Mouse (Mus musculus) bone marrow macrophage, adult 2 months (primary cell): ENCODE results near the gene Ctbp1. TPM values are rescaled to one million over a fixed set of nuclear protein-coding genes. Genes with fewer than 3 reads are reported as not detected.
A peak's percentile ranks its signal among the peaks of the same experiment; 100 is the strongest.

Source experiments
- H3K27ac ChIP-seq: 2 replicates; pipeline ENCODE4 v1.5.1; 2012; ENCODE audit warnings: low read depth, low read length; ENCODE audit not compliant: insufficient read depth
- H3K4me1 ChIP-seq: 2 replicates; pipeline ENCODE4 v1.6.1; 2012; ENCODE audit warnings: low read length; ENCODE audit not compliant: control insufficient read depth, insufficient read depth
- H3K4me3 ChIP-seq: 2 replicates; pipeline ENCODE4 v1.5.1; 2012; ENCODE audit warnings: mild to moderate bottlenecking, low read length, moderate library complexity; ENCODE audit not compliant: insufficient read depth
- CTCF ChIP-seq: IDR thresholded peaks from 2 replicates; pipeline ENCODE4 v1.5.1; 2012; ENCODE audit warnings: low read depth, mild to moderate bottlenecking, low read length, moderate library complexity
- POLR2A ChIP-seq: IDR thresholded peaks from 2 replicates; pipeline ENCODE4 v1.6.1; 2012; ENCODE audit warnings: mild to moderate bottlenecking, low read depth, low read length, borderline replicate concordance
- polyA plus RNA-seq: library from polyadenylated mRNA; stranded (reverse); fragments of >200 nt; gene quantifications from 2 replicates; pipeline ENCODE4 v1.2.4, GENCODE M21; 2012; ENCODE audit not compliant: missing spikeins, insufficient read depth, insufficient read length

The Ctbp1 gene
- polyA plus RNA-seq, 1 experiment = 97.8 TPM

- TF ChIP-seq POLR2A (no peak), CTCF (no peak)
- peaks cover 17% of the 10 kb centered on the region for H3K4me1 ChIP-seq
- H3K4me3 ChIP-seq = no peak overlapping the region
- H3K27ac ChIP-seq = no peak overlapping the region
Measured at GRCm38 (mm10) chr5:33275754-33276153, 960 bp upstream of the Ctbp1 start.

DNA sequence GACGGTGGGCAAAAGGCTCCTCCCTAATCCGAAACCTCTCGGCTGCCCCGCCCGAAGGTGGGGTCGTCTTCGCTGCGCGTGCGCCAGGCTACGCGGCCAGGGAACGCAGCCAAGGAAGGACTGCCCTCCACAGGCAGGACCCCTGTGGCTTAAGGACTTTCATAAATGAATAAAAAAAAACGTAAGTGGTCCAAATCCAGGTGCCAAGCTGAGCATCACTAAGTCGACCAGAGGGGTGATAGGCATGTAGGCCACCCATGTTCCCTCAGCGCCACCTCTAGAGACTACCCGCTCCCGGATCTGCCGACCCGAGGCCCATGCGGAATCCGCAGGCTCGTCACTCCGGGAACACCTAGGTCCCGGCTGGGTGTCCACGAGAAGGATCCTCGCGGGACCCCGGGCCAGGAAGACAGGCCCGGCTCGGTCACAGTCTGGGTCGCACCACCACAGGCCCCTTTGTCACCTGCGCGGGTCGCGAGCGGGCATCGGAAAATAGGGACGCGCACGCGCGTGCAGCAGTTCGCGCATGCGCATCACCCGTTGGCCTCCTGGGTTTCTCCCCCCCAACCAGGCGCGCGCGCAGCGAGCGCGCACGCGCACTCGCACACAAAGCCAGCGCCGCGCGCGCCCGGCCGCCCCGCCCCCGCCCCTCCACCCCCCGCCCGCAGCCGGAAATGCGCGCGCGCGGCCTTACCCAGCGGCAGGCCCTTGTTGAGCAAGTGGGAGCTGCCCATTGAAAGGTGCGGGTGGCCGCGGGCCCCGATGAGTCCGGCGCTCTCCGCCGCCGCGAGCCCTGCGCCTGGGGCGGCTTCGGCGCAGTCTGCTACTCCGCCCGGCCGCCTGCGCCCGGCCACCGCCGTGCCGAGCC lies 475 bp downstream of the Ctbp1 start:
- TF ChIP-seq CTCF (peak; percentile 27; the same call in 1 of the 2 replicates), POLR2A (no peak)

DNA sequence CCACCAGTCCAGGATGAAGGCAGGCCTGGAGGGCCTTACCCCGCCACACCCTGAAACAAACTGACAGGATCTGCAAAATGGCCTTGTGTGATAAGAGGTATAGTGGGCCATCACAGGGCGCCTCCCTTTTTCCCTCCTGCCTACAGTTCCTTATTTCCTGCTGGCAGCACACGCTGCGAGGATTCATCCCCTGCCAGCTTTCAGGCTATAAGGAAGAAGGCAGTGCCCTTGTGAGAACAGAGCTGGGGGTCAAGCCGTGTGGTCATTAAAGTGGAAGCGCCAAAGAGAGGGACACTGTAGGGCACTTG lies 1.1 kb downstream of the Ctbp1 start:
- peaks cover 17% of the 10 kb centered on the region for H3K4me1 ChIP-seq
- TF ChIP-seq POLR2A = no peak
- H3K4me3 ChIP-seq = peak overlapping the region; percentile 79
- peak overlapping the region; percentile 58 for H3K27ac ChIP-seq

More for the DNA sequence above, 475 bp downstream of the Ctbp1 start:
- Histone ChIP-seq H3K4me3 (peak overlapping the region; percentile 81), H3K27ac (peak overlapping the region; percentile 85), H3K4me1 (peaks cover 17% of the 10 kb centered on the region)

DNA sequence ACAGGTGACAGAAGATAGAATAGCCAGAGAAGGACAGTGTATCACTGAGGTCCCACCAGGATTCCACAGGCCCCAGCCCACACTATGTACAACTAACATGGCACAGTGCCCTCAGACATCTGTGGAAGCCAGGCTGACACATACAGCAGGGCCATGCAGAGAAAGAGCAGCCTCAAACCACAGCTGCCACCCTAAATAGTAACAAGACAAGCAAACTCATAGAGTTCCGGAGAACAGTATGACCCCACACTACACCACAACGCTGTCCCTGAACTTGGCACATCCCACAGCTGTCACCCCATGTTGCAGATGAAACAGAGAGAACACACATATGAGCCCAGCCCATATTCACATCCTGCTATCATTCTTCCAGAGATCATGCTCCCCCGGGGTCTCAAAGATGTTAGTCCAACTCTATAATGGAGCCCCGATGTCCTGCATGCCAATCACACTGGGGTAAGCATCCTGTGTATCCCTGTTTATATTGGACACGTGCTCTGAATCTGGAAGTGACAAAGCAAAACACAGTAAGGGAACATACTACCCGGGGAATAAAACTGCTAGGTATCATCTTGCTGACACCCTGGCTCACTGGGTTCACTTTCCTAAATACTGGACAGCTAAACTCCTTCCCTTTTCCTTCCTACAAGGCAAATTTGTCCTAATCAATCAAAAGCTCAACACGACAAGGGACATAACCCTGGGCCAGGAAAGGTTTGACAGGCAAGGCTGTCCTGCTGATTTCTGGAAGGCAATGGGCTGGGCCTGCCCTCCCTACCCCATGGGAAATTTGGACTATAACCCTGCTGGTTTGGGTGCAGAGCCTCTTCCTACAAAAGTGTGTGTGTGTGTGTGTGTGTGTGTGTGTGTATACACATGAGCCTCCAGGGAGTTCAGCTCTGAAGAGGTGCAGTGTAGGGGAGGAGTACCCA lies 1.7 kb downstream of the Ctbp1 start:
- H3K4me1 ChIP-seq = peaks cover 17% of the 10 kb centered on the region
- TF ChIP-seq POLR2A (no peak), CTCF (no peak)
- peak overlapping the region; percentile 58 for H3K27ac ChIP-seq

DNA sequence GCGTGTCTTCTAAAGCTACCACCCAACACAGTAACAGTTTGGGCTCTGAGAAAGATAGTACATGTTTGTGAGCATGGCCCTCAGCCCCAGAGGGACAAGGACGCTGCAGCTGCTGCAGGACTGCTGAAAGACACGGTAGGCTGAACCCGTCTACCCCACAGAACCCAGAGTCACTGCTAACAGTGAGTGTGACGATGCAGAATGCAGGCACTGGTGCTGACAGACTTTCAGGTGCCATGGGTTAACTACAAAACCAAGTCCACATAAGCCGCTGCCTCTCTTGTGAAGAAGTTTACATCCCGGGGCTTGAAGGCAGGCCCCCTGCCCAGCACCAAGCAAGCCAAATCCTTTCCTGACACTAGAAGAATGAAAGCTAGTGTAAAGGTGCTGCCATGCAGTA lies 2.6 kb downstream of the Ctbp1 start:
- no peak for TF ChIP-seq POLR2A
- no peak for TF ChIP-seq CTCF
- Histone ChIP-seq H3K4me1 (peaks cover 17% of the 10 kb centered on the region), H3K4me3 (no peak overlapping the region), H3K27ac (no peak overlapping the region)

More for the DNA sequence above, 1.7 kb downstream of the Ctbp1 start:
- H3K4me3 ChIP-seq = peak overlapping the region; percentile 79

- Histone ChIP-seq H3K4me1 (peaks cover 17% of the 10 kb centered on the region), H3K27ac (no peak overlapping the region), H3K4me3 (no peak overlapping the region)
- TF ChIP-seq POLR2A (no peak), CTCF (peak; percentile 90)
Measured at GRCm38 (mm10) chr5:33270568-33270967, 4.2 kb downstream of the Ctbp1 start.

DNA sequence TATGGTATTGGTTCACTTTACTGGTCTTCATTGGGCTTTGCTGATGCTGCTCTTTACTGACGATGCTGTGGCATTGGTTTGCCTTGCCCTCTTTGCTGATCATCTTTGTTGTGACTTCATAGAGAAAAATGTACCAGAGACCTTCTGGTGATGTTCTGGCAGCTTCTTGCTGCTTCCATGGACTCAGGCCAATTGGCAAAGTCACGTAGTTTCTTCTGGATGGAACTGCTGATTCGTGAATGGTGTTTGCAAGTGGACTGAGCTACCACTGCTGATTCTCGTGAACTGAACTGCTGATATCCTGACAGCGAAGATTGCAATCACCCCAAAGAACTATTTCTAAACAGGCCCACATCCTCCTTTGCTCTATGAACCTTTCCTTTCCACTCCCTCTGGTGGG lies 20.4 kb downstream of the Ctbp1 start:
- no peak overlapping the region for H3K4me3 ChIP-seq
- TF ChIP-seq CTCF (no peak), POLR2A (no peak)
- H3K4me1 ChIP-seq = peaks cover 10% of the 10 kb centered on the region
- H3K27ac ChIP-seq = peak overlapping the region; percentile 87

DNA sequence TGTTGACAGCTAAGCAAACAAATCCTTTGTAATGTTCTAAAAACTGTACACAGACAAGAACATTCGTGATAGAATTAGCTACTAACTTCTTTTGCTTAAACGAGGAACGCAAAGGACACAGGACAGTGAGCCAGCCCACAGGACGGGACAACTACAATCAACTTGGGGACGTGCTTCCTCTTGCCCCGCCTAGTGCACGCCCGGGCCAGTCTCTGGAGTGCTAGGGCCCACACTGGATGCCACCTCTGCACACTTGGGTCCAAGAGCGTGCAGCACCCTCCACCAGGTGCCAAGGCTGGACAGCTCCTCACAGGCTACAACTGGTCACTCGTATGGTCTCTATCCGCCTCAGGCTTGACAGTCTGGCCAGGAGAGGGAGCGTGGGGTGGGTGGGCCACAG lies 26.6 kb downstream of the Ctbp1 start:
- no peak for TF ChIP-seq POLR2A
- TF ChIP-seq CTCF = no peak
- no peak overlapping the region for H3K27ac ChIP-seq
- H3K4me1 ChIP-seq = peaks cover 1% of the 10 kb centered on the region; the same call in 1 of the 2 replicates
- H3K4me3 ChIP-seq = no peak overlapping the region

GRCm38 (mm10) chr5:33247387-33247786 lies 27.4 kb downstream of the Ctbp1 start:
- no peak overlapping the region for H3K27ac ChIP-seq
- no peaks in the 10 kb centered on the region for H3K4me1 ChIP-seq
- TF ChIP-seq CTCF = no peak
- no peak overlapping the region for H3K4me3 ChIP-seq

GRCm38 (mm10) chr5:33245701-33246100 lies 29.1 kb downstream of the Ctbp1 start:
- H3K27ac ChIP-seq = no peak overlapping the region
- no peaks in the 10 kb centered on the region for H3K4me1 ChIP-seq
- no peak for TF ChIP-seq CTCF
- no peak for TF ChIP-seq POLR2A
- no peak overlapping the region for H3K4me3 ChIP-seq

DNA sequence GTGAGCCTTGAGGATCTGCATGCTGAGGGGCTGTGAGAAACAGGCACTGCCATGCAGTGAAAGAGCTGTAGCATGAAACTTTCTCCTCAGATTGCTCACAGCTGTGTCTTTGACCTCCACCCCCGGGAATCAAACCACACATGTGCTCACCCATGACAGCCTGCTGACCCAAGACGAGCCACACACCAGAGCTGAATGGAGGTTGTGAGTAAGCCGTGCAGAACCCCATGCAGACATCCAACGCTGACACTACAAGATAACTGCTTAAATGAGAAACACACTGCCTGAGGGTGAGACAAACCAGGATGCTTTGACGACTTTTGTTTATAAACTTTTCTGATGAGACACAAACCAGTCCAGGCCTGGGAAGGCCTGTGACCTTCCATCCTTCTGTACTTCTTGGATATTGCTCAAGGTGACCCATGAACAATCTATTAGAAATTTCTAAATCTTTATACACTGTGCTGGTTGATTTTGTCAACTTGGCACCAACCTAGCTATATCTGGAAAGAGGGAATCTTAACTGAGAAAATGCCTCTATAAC lies 30.3 kb downstream of the Ctbp1 start:
- TF ChIP-seq POLR2A = no peak
- TF ChIP-seq CTCF = no peak
- H3K4me1 ChIP-seq = no peaks in the 10 kb centered on the region
- H3K4me3 ChIP-seq = no peak overlapping the region
- no peak overlapping the region for H3K27ac ChIP-seq
